Mouse (Mus musculus) C2C12 (cell line): Measurements from ENCODE around the gene Hist1h2ah. TPM values are rescaled to one million over a fixed set of nuclear protein-coding genes. Genes with fewer than 3 reads are reported as not detected.

Experiments used
- H3K27me3 ChIP-seq: one replicate; pipeline ENCODE4 v1.6.1; 2011; ENCODE audit not compliant: control insufficient read depth, insufficient read depth, insufficient read length
- H3K36me3 ChIP-seq: one replicate; pipeline ENCODE4 v1.6.1; 2011; ENCODE audit not compliant: control insufficient read depth, insufficient read depth
- H3K4me3 ChIP-seq: one replicate; pipeline ENCODE4 v1.5.1; 2011; ENCODE audit warnings: mild to moderate bottlenecking, control low read depth; ENCODE audit not compliant: poor library complexity, insufficient read depth, severe bottlenecking
- H3K79me2 ChIP-seq: one replicate; pipeline ENCODE4 v1.6.1; 2011; ENCODE audit not compliant: control insufficient read depth, insufficient read depth
- H3K79me3 ChIP-seq: one replicate; pipeline ENCODE4 v1.6.1; 2011; ENCODE audit warnings: low read depth, control low read depth
- H3ac ChIP-seq: one replicate; pipeline ENCODE3; 2011; ENCODE audit warnings: low read depth; ENCODE audit not compliant: control insufficient read depth, insufficient read length
- CEBPB ChIP-seq: IDR thresholded peaks from one replicate; pipeline ENCODE4 v1.6.1; 2011; ENCODE audit warnings: low read depth, mild to moderate bottlenecking, control low read depth, moderate library complexity
- CTCF ChIP-seq: IDR thresholded peaks from one replicate; pipeline ENCODE4 v1.5.1; 2011; ENCODE audit not compliant: control insufficient read depth, insufficient read depth, insufficient read length
- FOSL1 ChIP-seq: IDR thresholded peaks from one replicate; pipeline ENCODE4 v1.8.0; 2011; ENCODE audit warnings: mild to moderate bottlenecking, low read length; ENCODE audit not compliant: poor library complexity, insufficient read depth, severe bottlenecking
- MAX ChIP-seq: IDR thresholded peaks from one replicate; pipeline ENCODE4 v1.6.1; 2011; ENCODE audit warnings: mild to moderate bottlenecking, control low read depth
- MYOD1 ChIP-seq: IDR thresholded peaks from one replicate; pipeline ENCODE4 v1.6.1; 2011; ENCODE audit warnings: low read depth; ENCODE audit not compliant: control insufficient read depth, insufficient read length
- MYOG ChIP-seq: IDR thresholded peaks from one replicate; pipeline ENCODE4 v1.6.1; 2011; ENCODE audit not compliant: control insufficient read depth, insufficient read length; ENCODE audit errors: extremely low read depth
- USF1 ChIP-seq: IDR thresholded peaks from one replicate; pipeline ENCODE4 v1.6.1; 2011; ENCODE audit warnings: low read depth, mild to moderate bottlenecking, control low read depth, moderate library complexity
- polyA plus RNA-seq: library from polyadenylated mRNA; unstranded; fragments of >200 nt; fragmentation: generic; extraction: Trizol; gene quantifications from one replicate; pipeline ENCODE4 v1.2.1, GENCODE M21; 2012; ENCODE audit warnings: missing spikeins

Gene Hist1h2ah
- polyA plus RNA-seq, 1 experiment = 9.5 TPM

GRCm38 (mm10) chr13:22026058-22027031, 9.0 kb downstream of the Hist1h2ah start:
- H3K4me3 ChIP-seq = peak overlapping the region; percentile 42
- no peaks in the 10 kb centered on the region for H3K36me3 ChIP-seq
- H3ac ChIP-seq = peak overlapping the region; percentile 71
- no peak for TF ChIP-seq MYOD1
- no peak for TF ChIP-seq MAX
- no peak for TF ChIP-seq CEBPB
- no peak for TF ChIP-seq CTCF
- no peaks in the 10 kb centered on the region for H3K27me3 ChIP-seq
- H3K79me2 ChIP-seq = no peaks in the 10 kb centered on the region
- H3K79me3 ChIP-seq = no peaks in the 10 kb centered on the region

GRCm38 (mm10) chr13:22022241-22022640, 13.1 kb downstream of the Hist1h2ah start:
- Histone ChIP-seq H3K79me2 (no peaks in the 10 kb centered on the region), H3K36me3 (no peaks in the 10 kb centered on the region), H3K4me3 (peak overlapping the region; percentile 39), H3ac (peak overlapping the region; percentile 30), H3K79me3 (no peaks in the 10 kb centered on the region), H3K27me3 (no peaks in the 10 kb centered on the region)
- TF ChIP-seq MYOD1 = no peak
- TF ChIP-seq CTCF = no peak
- peak; percentile 24 for TF ChIP-seq CEBPB
- TF ChIP-seq USF1 = no peak
- TF ChIP-seq MAX = no peak
- TF ChIP-seq MYOG = no peak

- Histone ChIP-seq H3K27me3 (no peaks in the 10 kb centered on the region), H3ac (peak overlapping the region; percentile 70), H3K79me3 (no peaks in the 10 kb centered on the region), H3K36me3 (no peaks in the 10 kb centered on the region), H3K4me3 (peak overlapping the region; percentile 39), H3K79me2 (no peaks in the 10 kb centered on the region)
- no peak for TF ChIP-seq MYOD1
- TF ChIP-seq FOSL1 = no peak
- no peak for TF ChIP-seq MYOG
- TF ChIP-seq MAX = no peak
- no peak for TF ChIP-seq USF1
- TF ChIP-seq CEBPB = no peak
- no peak for TF ChIP-seq CTCF
These were observed 13.8 kb downstream of the Hist1h2ah start for GRCm38 (mm10) chr13:22021581-22021980.

GRCm38 (mm10) chr13:22020901-22021339, 14.4 kb downstream of the Hist1h2ah start:
- Histone ChIP-seq H3K79me3 (no peaks in the 10 kb centered on the region), H3ac (no peak overlapping the region), H3K4me3 (peak overlapping the region; percentile 39), H3K36me3 (no peaks in the 10 kb centered on the region), H3K27me3 (no peaks in the 10 kb centered on the region), H3K79me2 (no peaks in the 10 kb centered on the region)
- TF ChIP-seq FOSL1 (no peak), CEBPB (peak; percentile 6)

GRCm38 (mm10) chr13:22019934-22020835, 15.2 kb downstream of the Hist1h2ah start:
- Histone ChIP-seq H3K36me3 (no peaks in the 10 kb centered on the region), H3K79me2 (no peaks in the 10 kb centered on the region), H3ac (peak overlapping the region; percentile 42), H3K79me3 (no peaks in the 10 kb centered on the region), H3K27me3 (no peaks in the 10 kb centered on the region), H3K4me3 (no peak overlapping the region)
- TF ChIP-seq USF1 (no peak), CTCF (no peak), CEBPB (no peak), FOSL1 (no peak)
